ENCODE assay signal across 13 mouse cellular contexts in genomic region chr15:27668557-27668956, GRCm38 (mm10).
"Had no signal": no experiment of that assay in that cellular context is flagged by ENCODE, and none has a peak within 500 bp of the region (broad histone marks: within the 10 kb centered on the region; RNA-seq: fewer than 3 reads in every experiment).

No protein-coding gene starts in this region.

- H3K27ac ChIP-seq: limb, embryonic 10.5 days; liver, embryonic 15.5 days; neural tube, embryonic 12.5 days had no signal

- H3K36me3 ChIP-seq: limb, embryonic 10.5 days; liver, embryonic 15.5 days; neural tube, embryonic 12.5 days had no signal

- H3K9me3 ChIP-seq: limb, embryonic 10.5 days; liver, embryonic 15.5 days; neural tube, embryonic 12.5 days had no signal

- H3K27me3 ChIP-seq: liver, embryonic 15.5 days; neural tube, embryonic 12.5 days had no signal

- DNase-seq: kidney, adult 18-20 months; kidney, postnatal 14 days; lung, adult 2 months; lung, postnatal 36 days; midbrain, embryonic 14.5 days; retina, postnatal 1 day; right cerebral cortex, postnatal 4 days; spleen, adult 18-20 months had no signal

- ATAC-seq: lung, postnatal 0 days had no signal

- H3K4me3 ChIP-seq: limb, embryonic 10.5 days; liver, embryonic 15.5 days; neural tube, embryonic 12.5 days had no signal

- H3K4me2 ChIP-seq: liver, embryonic 11.5 days; liver, embryonic 15.5 days; neural tube, embryonic 12.5 days had no signal

- H3K4me1 ChIP-seq: neural tube, embryonic 12.5 days had no signal

- H3K9ac ChIP-seq: liver, embryonic 15.5 days; neural tube, embryonic 12.5 days had no signal
